Mouse (Mus musculus) liver, adult 2 months (tissue): ENCODE data around the gene Cenpe. TPM values are rescaled to one million over a fixed set of nuclear protein-coding genes. Genes with fewer than 3 reads are reported as not detected.

Source experiments
- DNase-seq: peaks from one replicate; pipeline ENCODE4 v3.0.0-alpha.2; 2011; ENCODE audit warnings: low read depth, low spot score; ENCODE audit errors: extremely low read depth
- H3K27ac ChIP-seq: fragments of 200-500 bp; replicated peaks from 2 replicates; pipeline ENCODE4 v1.5.1; 2012; ENCODE audit warnings: low read depth, mild to moderate bottlenecking, control low read depth, inconsistent platforms, low read length; ENCODE audit not compliant: insufficient read depth
- H3K27me3 ChIP-seq: fragments of 200-500 bp; 2 replicates; pipeline ENCODE4 v1.6.1; 2012; ENCODE audit warnings: mild to moderate bottlenecking, moderate library complexity, low read length, inconsistent platforms; ENCODE audit not compliant: control insufficient read depth, insufficient read depth
- H3K36me3 ChIP-seq: fragments of 200-500 bp; 2 replicates; pipeline ENCODE4 v1.6.1; 2012; ENCODE audit warnings: low read length, inconsistent platforms; ENCODE audit not compliant: control insufficient read depth, insufficient read depth
- H3K4me1 ChIP-seq: fragments of 200-500 bp; 2 replicates; pipeline ENCODE4 v1.6.1; 2011; ENCODE audit warnings: low read length; ENCODE audit not compliant: control insufficient read depth, insufficient read depth
- H3K4me3 ChIP-seq: fragments of 200-500 bp; 2 replicates; pipeline ENCODE4 v1.5.1; 2011; ENCODE audit warnings: low read depth, mild to moderate bottlenecking, control low read depth, low read length, moderate library complexity; ENCODE audit not compliant: insufficient read depth
- H3K79me2 ChIP-seq: fragments of 200-500 bp; 2 replicates; pipeline ENCODE4 v1.6.1; 2012; ENCODE audit warnings: inconsistent platforms, mild to moderate bottlenecking, low read length, moderate library complexity; ENCODE audit not compliant: control insufficient read depth, insufficient read depth
- H3K9ac ChIP-seq: fragments of 200-500 bp; 2 replicates; pipeline ENCODE4 v1.6.1; 2012; ENCODE audit warnings: low read depth, mild to moderate bottlenecking, control low read depth, inconsistent platforms, low read length
- CTCF ChIP-seq: fragments of 200-500 bp; IDR thresholded peaks from 2 replicates; pipeline ENCODE4 v1.5.1; 2011; ENCODE audit warnings: low read depth, low read length, control low read depth
- POLR2A ChIP-seq: fragments of 200-500 bp; IDR thresholded peaks from 2 replicates; pipeline ENCODE4 v1.6.1; 2011; ENCODE audit warnings: low read length, control low read depth; ENCODE audit not compliant: insufficient read depth; ENCODE audit errors: extremely low read depth
- WGBS: fragments of 180-500 bp; shearing (Covaris S2); methylation state at CpG from one replicate; pipeline ENCODE4 v1.1.7; 2018; 5-methylcytosine and 5-hydroxymethylcytosine counted together
- polyA plus RNA-seq: library from polyadenylated mRNA; depleted of rRNA; stranded (reverse); fragments of >200 nt; gene quantifications from 2 replicates; pipeline ENCODE4 v1.2.3, GENCODE M21; 2012
- total RNA-seq: library from RNA; depleted of rRNA; stranded (reverse); fragments of >200 nt; gene quantifications from 2 replicates; pipeline ENCODE4 v1.2.3, GENCODE M21; 2014

Cenpe gene
- total and polyA plus RNA-seq, 2 experiments = 0.01 to 0.18 TPM

DNA sequence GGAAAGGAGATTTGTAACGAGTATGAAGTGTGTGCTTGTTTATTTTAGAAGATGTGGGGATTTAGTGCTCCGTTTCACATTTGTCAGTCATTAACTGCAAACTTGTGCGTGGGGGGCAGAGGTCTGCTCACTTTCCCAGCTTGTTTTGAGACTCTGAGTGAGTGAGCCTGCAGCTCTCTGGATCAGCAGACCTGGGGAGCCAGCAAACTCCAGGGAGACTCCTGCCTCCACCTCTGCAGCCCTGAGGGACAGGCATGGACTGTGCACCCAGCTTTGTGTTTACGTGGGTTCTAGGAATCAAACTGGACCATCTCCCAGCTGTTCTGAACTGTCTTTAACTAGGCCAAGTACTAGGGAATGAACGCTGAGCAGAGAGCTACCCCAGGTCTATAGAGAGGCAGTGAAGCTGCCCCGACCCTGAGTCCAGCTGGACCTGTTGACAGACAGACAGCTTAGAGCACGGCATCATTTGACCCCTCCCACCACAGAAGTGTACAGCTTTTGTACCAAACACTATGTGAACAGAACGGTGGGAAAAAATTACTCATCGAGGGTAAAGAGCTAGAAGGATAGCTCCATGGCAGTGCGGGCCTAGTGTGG lies 57.2 kb downstream of the Cenpe start:
- TF ChIP-seq CTCF (no peak), POLR2A (no peak)
- Histone ChIP-seq H3K27me3 (no peaks in the 10 kb centered on the region), H3K36me3 (no peaks in the 10 kb centered on the region), H3K4me1 (no peaks in the 10 kb centered on the region), H3K9ac (no peak overlapping the region), H3K4me3 (no peak overlapping the region), H3K27ac (no peak overlapping the region), H3K79me2 (no peaks in the 10 kb centered on the region)
- DNase-seq = no peak
- WGBS = 38% methylated on average over 10 of the region's 10 CpGs

GRCm38 (mm10) chr3:135272627-135273026 lies 60.3 kb downstream of the Cenpe start:
- no peaks in the 10 kb centered on the region for H3K27me3 ChIP-seq
- no peak overlapping the region for H3K27ac ChIP-seq
- H3K4me3 ChIP-seq = no peak overlapping the region
- no peak overlapping the region for H3K9ac ChIP-seq
- DNase-seq = no peak
- TF ChIP-seq CTCF (no peak), POLR2A (no peak)
- no peaks in the 10 kb centered on the region for H3K79me2 ChIP-seq
- no peaks in the 10 kb centered on the region for H3K36me3 ChIP-seq
- 88% methylated on average over 12 of the region's 12 CpGs for WGBS
- H3K4me1 ChIP-seq = no peaks in the 10 kb centered on the region

DNA sequence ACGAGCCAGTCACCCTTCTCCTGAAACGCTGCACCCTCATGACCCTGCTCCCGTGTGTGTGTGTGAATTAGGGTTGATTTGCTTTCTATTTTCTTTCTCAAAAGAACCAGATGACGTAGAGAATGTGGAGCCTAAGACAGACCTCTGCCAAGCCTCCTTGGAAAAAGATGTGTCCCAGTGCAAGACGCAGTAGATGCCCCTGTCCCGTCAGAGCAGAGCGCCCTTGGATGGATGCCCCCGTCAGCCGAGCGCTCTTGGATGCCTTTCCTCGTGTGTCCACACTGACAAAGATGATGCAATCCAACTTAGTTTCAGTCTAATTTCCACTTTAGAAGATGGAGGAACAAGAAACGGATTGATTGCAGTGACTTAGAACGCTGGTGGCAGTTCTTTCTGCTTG lies 60.7 kb downstream of the Cenpe start:
- Histone ChIP-seq H3K79me2 (no peaks in the 10 kb centered on the region), H3K27ac (no peak overlapping the region), H3K36me3 (no peaks in the 10 kb centered on the region), H3K4me1 (no peaks in the 10 kb centered on the region), H3K4me3 (no peak overlapping the region), H3K9ac (no peak overlapping the region), H3K27me3 (no peaks in the 10 kb centered on the region)
- no peak for DNase-seq
- TF ChIP-seq CTCF (no peak), POLR2A (no peak)
- WGBS = 62% methylated on average over 13 of the region's 13 CpGs

- no peaks in the 10 kb centered on the region for H3K36me3 ChIP-seq
- no peaks in the 10 kb centered on the region for H3K27me3 ChIP-seq
- H3K27ac ChIP-seq = no peak overlapping the region
- no peak overlapping the region for H3K4me3 ChIP-seq
- H3K79me2 ChIP-seq = no peaks in the 10 kb centered on the region
- no peaks in the 10 kb centered on the region for H3K4me1 ChIP-seq
- WGBS = 71% methylated on average over 4 of the region's 4 CpGs
- DNase-seq = no peak
- no peak overlapping the region for H3K9ac ChIP-seq
- TF ChIP-seq POLR2A (no peak), CTCF (no peak)
Observed at GRCm38 (mm10) chr3:135280160-135280559, 67.8 kb downstream of the Cenpe start.

DNA sequence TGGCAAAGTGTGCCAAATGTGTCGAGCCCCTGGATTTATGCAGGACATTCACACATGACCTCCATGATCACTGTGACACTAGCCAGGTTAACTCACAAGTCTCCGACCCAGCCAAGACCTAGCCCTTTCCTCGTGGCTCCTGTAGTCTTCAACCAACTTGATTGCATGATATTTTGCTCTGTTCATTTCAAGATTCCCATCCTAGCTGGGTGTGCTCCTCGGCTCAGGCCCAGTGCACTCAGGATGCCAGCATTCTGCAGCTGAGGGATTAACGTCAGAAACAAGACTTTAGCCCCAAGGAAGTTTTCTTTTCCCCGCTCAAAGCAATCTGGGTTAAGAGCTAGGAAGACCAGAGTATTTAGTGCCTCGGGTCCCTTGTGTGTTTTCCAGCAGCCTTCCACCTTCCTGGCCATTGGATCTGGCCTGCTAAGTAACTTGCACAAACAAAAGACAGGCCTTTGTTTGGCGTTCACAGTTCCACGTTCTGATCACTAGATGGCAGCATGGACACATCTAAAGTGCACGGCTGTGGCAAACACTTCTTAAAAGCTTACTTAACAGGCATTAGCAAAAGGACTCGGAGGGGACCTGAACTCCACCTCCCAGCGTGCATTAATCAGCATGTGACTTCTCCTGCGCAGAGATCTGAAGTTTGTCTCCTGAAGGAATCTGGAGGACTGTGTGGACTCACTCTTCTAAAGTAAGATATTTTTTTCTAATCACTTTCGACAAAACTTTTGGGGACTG lies 68.5 kb downstream of the Cenpe start, which contains the start of gene Bdh2:
Gene Bdh2, plus strand, starts transcription at position 553 of the 747 bp plus-strand sequence.
- H3K27me3 ChIP-seq = no peaks in the 10 kb centered on the region
- peak within 1 kb of the TSS; percentile 40; the same call in 1 of the 2 replicates for H3K4me3 ChIP-seq
- TF ChIP-seq POLR2A (no peak), CTCF (peak; percentile 70)
- no peak within 1 kb of the TSS for H3K9ac ChIP-seq
- no peaks in the 10 kb centered on the region for H3K36me3 ChIP-seq
- no peaks in the 10 kb centered on the region for H3K79me2 ChIP-seq
- H3K27ac ChIP-seq = no peak within 1 kb of the TSS
- H3K4me1 ChIP-seq = no peaks in the 10 kb centered on the region
- WGBS = 26% methylated on average over 14 of the region's 14 CpGs
- DNase-seq = peak; percentile 87

DNA sequence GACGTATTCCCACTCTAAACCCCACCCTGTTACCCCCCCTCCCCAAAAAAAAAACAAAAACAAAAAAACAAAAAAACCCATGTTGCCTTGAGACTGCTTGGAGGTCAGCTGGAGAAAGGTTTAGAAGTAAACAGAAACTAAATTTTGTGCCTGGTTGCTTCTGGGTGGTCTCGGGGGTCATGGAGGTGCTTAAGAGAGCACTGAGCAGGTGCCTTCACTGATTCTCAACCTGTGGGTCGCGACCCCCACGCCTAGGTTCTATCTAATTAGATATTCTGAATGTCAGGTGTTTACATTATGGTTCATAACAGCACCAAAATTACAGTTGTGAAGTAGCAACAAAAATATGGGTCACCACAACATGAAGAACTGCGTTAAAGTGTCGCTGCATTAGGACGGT lies 69.4 kb downstream of the Cenpe start:
- 77% methylated on average over 8 of the region's 8 CpGs for WGBS
- no peak overlapping the region for H3K27ac ChIP-seq
- no peak for DNase-seq

More for the DNA sequence above, 69.4 kb downstream of the Cenpe start:
- H3K36me3 ChIP-seq = no peaks in the 10 kb centered on the region
- TF ChIP-seq POLR2A (no peak), CTCF (no peak)
- H3K4me1 ChIP-seq = no peaks in the 10 kb centered on the region
- no peaks in the 10 kb centered on the region for H3K27me3 ChIP-seq
- no peak overlapping the region for H3K4me3 ChIP-seq
- H3K79me2 ChIP-seq = no peaks in the 10 kb centered on the region
- H3K9ac ChIP-seq = no peak overlapping the region
